Mouse (Mus musculus) lung, adult 2 months (tissue): ENCODE measurements at regions not wholly inside any gene's neighbourhood (a gene's known extent, or its start where the extent isn't known, plus 50 kb on each side); places are given as distances from the start of the nearest gene placed in this dataset.

Experiments used
- CTCF ChIP-seq: fragments of 200-500 bp; IDR thresholded peaks from 2 replicates; pipeline ENCODE4 v1.5.1; 2011; ENCODE audit warnings: mild to moderate bottlenecking, low read length, control low read depth; ENCODE audit not compliant: insufficient read depth
- POLR2A ChIP-seq: fragments of 200-500 bp; IDR thresholded peaks from 2 replicates; pipeline ENCODE4 v1.6.1; 2011; ENCODE audit warnings: low read depth, mild to moderate bottlenecking, control low read depth, low read length, borderline replicate concordance; ENCODE audit errors: extremely low read depth

GRCm38 (mm10) chr15:62138701-62139100, 1215.9 kb upstream of the A1bg start:
- no peak for TF ChIP-seq POLR2A
- TF ChIP-seq CTCF, result no peak
